Mouse (Mus musculus): ENCODE measurements around the gene Grap2. TPM values are rescaled to one million over a fixed set of nuclear protein-coding genes. Genes with fewer than 3 reads are reported as not detected.
"Not testable (repeated sequence)": the region's sequence is repeated elsewhere in the genome, so short reads cannot be mapped to it uniquely, and the experiment has no call there.

Gene Grap2
- total RNA-seq, 2 experiments from 2014 or later, result 2.9 to 5.1 TPM

DNA sequence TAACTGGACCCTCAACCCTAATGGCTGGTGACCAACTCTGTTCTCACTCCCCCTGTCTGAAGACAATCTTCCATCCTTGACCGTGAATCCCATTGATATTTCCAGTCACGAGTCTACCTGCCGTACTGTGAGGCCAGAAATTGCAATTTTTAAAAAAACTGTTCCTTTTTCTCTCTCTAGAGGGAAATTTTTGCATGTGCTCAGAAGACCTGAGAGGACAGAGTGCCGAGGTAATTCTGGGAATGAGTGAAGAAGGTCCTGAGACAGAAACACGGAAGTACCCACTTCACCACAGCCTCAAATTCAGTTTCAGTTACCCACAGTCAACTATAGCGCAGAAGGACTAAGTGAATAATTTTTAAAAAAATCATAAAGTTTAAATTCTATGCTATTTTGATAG lies 5.7 kb upstream of the Grap2 start:
- no peak for DNase-seq

DNA sequence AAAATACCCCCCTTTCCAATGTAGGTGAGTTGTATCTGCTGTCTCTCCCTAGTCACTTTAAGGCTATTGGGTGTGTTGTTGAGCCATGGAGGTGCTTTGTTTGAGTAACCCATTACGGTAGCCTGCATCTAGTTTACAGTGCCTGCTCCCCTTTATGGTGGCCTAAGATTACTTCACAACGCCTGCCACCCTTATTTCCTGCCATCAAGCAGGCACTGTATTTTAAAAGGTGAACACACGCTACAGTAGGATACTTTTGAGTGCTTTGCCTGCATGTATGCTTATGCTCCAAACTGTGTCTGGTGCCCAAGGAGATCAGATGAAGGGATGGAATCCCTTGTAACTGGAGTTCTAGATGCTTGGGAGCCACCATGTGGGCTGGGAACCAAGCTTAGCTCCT lies 5.3 kb upstream of the Grap2 start:
- DNase-seq, result no peak

DNA sequence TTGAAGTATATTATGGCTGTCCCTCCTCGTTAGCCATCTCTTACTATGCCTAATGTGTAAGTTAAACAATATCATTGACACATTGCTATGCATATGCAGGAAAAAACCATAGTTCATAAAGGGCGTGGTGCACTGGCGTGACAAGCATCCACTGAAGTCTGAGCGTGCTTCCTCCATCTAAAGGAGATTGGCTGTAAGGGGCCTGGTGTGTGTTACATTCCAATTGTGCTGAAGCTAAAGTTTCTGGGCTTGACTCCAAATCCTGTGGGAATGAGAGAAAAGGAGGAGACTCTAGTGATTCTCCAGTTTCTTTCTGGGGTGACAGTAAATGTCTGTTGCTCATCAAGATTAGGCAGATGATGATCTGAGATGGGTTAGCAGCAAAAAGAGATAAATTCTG lies 4.7 kb upstream of the Grap2 start:
- DNase-seq, result no peak

DNA sequence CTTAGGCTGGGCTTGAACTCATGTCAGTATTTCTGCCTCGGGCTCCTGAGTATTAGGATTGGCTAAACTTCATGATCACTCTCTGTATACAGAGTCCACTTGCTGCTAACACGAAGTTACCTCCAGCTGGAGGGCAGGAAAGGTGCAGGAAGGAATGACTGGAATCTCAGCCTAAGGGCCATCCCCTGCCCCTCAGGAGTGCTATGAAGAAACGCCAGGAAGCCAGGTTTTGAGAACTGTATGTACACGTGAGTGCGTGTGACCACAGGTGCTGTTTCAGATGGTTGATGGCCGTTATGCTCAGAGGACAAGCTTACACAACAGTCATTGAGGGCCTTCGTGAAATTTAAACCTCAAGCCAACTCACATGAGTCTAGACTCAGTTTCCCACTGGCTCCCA lies 3.2 kb upstream of the Grap2 start:
- no peak for DNase-seq

DNA sequence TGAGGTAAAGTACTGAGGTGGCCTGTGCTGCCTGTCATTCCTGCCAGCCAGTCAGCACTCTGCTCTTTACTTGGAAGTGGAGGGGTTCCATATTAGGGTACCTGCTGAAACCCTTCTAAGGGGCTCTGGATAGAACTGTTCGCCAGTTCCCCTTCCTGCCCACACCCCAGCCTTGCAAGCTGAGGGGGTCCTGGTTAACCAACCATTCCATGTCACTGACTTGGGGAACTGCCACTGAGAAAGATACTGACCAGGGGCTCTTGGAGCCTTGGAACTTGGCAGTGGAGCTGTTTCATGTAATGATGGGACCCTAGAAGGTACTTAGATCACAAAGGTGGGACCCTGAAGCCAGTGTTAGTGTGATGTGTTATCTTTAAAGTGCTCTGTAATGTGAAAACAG lies 2.2 kb upstream of the Grap2 start:
- DNase-seq, result no peak

DNA sequence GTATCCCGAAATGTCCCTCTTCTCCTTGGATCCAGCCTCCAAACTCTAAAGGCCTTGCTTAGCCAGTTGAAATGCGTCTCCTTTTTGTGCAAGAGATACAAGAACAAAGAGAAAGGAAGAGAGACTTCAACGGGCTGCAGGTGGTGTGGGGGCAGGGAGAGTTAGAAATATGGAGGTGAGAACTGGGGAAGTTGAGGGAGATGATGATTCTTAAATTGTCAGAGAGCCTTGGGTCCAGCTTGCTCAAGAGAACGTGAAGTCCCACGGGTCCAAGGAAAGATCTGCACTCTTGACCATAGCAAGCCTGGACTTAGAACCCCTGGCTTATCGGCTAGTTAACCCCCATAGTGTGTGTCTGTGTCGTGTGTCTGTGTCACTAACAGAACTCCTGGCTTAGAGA lies 783 bp upstream of the Grap2 start:
- no peak for DNase-seq

DNA sequence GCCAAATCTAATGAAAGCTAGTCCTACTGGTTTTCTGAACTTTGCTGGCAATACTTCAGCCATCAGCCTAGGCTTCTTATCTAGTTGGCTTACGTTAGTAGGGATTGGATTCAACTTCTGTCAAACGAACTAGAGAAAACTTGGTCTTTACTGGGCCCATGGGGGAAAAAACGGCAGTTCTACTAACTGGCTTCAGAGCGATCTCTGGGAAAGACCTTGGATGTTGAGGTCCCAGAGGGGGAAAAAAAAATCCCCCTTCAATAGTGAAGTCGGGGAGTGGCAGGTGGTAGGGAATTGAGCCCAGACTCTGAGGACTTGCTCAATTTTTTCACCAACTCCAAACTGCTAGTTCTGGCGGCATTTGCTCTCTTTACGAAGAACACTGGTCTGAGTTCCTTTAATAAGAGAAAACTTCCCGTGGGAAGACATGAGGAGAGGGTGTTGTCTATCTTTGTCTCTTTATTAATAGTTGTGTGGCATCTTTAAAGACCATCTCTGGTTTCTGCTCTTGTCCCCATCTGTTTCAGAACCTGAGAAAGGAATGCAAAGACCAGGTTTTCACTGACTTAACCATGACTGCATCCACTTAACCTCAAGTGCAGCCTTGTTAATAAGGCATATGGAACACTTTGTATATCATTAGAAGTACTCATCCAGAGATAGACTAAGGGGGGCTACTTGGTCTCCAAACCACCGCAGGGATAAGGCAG lies 572 bp downstream of the Grap2 start:
- no peak for DNase-seq

DNA sequence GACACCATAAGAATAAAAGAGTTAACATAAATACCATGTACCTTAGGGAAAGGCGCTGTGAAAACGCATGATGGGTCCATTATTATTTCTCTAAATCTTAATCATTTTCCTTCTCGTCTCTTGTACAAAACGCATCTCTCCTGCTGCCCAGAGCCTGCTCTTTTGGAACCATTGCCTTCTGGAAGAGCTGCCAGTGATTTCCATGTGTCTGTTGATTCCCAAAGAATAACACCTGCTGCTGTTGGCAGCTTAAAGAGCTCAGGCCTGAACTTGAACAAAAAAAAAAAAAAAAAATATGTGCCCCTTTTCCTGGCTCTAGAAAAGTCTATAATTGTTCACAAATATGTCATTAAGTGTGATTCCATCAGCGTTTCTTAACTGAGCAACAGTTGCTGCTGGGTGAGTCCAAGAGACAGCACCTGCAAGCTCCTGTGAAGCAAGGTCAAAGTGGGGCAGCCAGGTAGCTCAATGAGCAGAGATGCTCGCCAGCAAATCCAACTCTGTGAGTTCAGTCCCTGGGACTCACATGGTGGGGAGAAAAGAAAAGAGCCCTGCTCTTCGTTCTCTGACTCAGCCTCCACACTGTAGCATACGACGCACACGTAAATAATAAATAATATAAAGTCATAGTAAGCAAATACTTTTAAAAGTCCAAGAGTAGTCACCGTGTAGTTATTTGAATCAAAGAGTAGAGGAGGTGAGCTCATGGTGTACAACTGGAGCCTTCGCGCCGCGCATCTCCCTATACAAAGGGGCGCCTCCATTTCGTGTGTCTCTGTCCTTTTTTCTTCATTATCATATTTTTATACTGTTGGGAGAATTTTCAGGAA lies 2.0 kb downstream of the Grap2 start:
- no peak for DNase-seq

DNA sequence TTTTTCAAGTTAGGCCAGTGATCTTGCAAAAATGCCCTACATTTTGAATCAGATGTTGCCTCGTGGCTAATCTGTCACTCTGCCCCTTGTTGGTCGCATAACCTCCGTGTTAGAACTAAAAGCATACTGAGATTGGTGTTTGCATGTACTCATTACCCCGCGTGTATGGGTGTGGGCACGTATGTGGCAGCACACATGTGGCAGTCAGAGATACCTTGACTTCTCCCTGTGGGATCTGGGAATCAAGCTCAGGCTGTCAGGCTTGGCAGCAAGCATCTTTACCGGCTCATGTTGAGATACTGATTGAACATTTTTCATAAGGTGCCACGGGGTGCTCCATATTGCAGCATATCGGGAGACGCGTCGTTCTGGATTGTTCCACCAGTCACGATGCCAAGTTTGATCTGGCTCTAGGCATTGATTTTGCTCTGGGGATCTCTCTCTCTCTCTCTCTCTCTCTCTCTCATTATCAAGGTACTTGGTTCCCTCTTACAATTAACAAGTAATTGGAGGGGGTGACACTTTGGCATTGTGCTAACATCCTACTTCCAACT lies 3.5 kb downstream of the Grap2 start:
- DNase-seq, result no peak

DNA sequence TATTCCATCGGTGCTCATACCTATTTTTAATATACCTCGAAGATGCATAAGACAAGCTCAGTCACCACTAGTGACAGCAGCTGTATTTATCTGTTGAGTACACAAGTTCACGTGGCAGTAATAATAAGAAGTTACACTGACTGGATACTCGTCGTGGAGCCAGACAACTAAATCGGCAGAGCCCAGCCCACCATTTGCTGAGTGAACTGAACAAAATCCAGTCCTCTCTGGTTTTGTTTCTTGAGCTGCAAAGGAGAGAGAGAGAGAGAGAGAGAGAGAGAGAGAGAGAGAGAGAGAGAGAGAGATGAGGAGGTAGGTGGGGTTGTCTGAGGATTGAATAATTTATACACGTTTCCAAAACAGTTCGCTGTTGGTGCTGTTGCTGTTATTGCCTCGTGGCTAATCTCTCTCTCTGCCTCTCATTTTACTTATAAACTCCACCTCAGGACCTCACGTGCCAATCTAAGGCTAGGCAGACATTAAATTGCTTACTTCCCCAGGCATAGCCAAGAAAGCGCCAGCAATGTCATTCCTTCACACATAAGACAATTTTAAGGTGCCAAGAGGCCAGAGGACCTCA lies 4.1 kb downstream of the Grap2 start:
- DNase-seq, result no peak

DNA sequence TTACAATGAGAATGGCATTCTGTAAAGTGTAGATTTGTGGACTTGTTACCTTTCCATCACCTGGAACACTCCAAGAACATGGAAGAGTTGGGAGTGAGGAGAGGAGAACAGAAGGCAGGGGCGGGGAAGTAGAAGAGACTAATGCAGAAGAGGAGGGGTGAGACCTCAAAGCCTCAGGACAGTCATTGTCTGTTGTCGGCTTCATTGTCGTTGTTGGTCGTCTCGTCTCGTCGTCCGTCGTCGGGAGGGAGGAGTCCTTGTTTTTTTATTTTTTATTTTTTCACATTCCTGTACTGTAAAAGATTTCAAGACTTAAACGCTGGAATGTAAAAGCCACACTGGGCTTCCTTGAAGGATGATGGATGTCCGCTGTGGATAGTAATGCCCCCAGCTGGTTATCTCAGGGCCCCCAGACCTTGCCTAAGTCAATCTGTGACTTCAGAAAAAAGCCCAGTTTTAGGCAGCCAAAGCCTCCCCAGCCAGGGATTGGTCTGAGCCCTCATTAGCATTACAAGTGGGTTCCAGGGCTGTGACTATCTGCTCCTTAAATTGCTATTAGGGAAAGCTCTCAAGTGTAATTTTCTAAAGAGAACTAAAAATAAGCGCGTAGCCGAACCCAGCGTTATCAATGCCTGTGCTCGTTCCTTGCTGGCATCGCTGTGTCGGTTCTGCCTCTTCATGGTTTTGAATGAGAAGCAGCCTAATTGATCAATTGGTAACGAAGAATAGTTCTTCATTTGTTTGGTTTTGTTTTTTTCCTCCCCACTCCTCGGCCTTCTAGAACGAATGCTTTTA lies 5.0 kb downstream of the Grap2 start:
- DNase-seq, result no peak

DNA sequence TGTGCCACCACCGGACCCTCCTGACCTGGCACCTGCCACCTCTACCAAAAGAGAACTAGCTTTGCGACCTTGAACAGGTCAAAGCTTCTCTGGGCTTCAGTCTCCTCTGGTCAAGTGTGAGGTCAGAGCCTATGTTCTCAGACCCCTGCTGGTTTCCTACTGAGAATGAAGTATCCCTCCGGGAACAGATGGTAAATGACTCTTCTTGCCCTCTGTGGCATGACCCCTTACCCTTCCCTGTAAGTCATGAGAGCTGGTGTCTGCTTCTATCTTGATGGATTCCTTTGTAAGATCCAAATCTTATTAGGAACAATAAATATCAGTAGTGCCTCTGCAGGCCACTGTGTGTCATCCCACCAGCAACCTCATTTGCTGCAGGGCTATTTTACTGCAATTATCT lies 6.7 kb downstream of the Grap2 start:
- DNase-seq, result no peak

DNA sequence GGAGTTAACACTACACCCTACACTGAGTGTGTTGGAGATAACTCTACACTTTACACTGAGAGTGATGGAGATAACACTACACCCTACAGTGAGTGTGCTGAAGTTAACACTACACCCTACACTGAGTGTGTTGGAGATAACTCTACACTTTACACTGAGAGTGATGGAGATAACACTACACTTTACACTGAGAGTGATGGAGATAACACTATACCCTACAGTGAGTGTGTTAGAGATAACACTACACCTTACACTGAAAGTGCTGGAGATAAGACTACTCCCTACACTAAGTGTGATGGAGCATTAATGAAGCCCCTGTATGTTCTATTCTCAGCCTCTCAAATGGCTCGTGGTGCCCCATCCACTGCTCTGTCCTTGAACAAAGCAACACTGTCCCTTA lies 8.2 kb downstream of the Grap2 start:
- DNase-seq, result not testable (repeated sequence)

DNA sequence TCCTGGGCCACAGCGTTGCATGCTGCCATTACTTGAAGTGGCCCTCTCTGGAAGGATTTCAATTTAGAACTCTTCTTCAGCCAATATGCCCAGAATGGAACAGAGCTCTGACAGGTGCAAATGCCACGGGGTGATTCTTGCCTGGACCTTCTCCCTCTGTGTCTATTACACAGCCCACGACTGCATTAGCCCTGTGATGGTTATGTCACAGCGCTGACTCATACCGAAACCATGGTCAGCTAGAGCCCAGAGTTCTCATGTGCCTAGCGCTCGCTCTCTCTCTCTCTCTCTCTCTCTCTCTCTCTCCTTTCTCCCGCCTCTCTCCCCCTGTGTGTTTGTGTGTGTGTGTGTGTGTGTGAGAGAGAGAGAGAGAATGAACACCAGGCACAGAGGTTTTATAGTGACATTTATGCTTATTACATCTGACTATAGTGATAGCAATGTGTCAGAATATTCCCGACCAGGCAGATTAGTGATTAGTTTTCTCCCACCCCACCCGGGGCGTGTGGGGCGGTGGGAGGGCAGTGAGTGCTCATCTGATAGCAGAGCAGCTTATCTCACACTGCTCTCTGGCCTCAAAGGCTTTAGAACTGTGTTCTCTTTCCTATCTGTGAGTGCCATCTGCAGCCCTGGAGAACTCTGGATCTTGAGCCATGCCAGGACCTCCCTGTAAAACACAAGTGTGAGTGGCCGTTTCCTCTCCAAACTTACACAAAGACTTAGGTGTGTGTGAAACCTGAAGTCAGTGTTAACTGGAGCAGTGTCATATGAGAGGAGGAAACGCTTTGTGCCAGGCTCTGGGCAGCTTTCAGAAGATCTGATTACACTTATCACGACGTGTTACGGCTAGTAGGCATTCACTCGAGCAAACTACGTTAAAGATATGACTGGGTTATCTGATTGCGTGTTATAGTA lies 10.4 kb downstream of the Grap2 start:
- peak; percentile 53 for DNase-seq

DNA sequence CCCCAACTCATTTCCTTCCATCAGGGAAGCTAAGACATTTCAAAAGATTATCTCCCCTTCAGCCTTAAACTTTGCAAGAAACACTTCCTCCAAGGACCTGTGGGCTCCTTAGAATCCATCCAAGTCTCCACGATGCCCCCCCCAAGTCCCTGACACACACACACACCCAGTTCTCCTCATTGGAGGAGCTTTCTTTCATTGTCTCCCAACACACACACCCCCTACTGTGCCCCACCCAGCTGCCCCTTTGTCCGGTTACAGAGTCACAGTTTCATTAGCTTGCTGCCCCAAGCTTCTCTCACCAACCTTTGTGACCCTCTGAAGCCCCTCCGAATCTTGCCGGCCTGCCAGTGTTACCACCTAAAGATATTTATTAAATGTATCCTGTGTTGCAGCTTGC lies 13.9 kb downstream of the Grap2 start:
- no peak for DNase-seq

DNA sequence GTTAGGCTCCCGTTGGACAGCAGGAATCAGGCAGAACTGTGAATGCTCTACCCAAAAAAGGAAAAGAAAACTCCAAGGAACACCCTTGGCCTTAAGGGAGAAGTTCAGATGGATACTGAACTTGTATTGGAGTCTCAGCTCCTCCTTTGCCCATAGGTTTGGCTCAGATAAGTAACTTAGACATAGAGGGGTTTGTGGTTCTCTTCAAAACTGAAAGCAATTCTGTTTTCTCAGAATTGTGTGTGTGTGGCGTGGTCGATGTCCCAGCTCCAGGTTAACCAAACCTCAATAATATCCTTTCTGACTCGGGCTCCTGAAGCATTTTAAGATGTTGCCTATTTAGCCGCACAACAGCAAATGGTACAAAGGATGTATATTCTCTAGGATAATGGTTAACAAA lies 18.2 kb downstream of the Grap2 start:
- DNase-seq, result no peak

DNA sequence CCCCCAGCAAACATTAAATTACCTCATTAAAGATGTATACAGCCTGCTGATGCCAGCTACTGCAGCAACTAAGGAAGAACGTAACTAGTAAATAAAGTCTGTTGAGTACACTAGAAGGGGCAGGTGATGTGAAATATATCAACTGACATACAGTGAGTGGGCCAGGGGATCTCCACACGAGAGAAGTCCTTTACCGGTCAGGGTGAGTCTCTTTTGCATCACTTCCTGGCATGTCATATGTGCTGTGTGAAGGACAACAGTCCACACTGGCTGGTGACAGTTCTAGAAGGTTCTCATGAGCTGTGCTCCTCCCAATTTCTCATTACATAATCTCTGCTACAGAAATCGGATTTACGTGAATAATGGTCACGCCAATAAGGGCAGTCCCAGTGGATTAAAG lies 20.3 kb downstream of the Grap2 start:
- no peak for DNase-seq

DNA sequence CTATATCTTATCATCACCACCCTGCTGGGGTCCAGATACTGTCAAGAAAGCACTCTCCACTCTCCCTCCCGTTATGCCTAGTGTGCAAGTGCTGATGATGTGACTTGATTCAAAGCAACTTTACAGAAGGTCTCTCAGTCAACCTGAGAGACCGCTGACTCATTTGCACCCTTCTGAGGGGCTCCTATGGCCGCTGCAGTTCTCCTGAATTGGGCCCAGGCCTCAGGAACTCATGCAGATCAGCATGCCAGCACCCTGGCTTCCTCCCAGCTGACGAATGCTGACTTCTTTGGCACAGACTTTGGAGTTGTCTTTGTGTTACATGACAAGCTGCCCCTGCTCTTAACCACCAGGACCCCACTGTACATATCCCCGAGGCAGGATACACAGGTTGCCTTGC lies 21.5 kb downstream of the Grap2 start:
- DNase-seq, result no peak

DNA sequence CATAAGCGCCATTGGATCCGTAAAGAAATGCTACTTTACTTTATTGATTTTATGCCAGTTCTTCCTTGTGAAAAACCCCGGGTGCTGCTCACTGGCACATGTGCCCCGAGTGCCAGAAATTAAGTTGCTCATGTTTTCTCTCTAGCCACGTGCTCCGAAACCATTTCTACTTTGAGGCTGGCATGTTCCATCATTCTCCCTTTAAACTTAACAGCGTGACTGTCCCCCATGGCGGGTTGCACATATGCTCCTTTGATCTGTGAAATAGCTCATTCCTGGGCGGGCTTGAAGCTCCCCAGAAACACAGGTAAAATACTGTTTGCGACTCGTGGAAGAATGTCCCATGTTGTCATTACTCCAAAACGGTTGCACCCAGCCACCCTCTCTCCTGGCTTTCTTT lies 26.4 kb downstream of the Grap2 start:
- no peak for DNase-seq

DNA sequence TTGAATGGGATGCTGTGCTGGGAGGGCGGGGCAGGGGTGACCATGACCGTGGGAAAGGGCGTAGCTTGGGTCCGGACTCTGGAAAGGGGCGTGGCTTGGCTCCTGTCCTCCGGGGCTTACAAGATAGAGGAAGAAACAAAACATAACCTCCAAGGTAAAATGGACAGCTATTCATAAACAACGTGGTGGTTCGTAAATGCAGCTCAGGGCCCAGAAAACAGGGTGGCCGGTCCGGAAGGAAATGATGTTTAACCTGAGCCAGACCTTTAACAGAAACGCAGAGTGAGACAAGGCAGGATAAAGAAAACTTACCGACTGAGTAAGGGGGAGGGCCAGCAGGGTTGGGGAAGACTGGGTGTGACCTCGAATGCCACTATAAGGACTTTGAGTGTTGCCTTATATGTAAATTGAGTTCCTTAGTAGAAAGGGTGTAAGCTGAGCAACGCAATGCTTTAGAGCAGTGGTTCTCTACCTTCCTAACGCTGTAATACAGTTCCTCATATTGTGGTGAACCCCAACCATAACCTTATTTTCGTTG lies 26.9 kb downstream of the Grap2 start:
- DNase-seq, result peak; percentile 67

DNA sequence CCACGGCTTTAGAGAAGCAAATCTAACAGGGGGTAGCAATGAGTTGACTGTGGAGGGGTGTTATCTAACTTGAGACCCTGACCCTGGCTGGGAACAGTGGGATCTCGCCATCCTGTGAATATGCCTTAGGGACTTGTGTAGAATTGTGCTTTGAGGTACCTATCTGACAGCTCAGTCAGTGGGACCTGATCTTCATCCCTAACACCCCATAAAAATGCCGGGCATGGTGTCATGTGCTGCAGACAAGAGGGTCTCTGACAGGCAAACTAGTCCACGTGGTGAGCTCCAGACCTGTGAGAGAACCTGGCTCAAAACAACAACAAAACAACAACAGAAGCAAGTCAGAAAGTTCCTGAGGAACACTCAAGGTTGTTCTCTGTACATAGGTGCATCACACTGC lies 27.4 kb downstream of the Grap2 start:
- DNase-seq, result no peak
